ENCODE assay signal across 19 mouse cellular contexts in the genomic region with DNA sequence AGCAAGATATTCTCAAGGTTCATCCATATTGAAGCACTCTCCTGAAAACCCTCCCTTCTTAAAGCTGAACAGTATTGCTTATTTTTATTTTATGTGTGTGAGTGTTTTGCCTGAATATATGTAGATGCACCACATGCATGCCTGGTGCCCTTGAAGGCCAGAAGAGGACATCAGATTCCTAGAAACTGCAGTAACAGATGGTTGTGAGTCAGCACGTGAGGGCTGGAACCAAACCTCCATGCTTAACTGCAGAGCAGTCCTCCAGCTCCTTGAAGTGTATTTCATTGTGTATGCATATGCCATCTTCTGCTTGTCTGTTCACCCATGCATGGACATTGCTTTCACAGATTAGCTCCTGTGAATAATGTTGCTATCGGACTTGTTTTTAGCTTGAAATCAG.
A peak's percentile ranks its signal among the peaks of the same experiment; 100 is the strongest.
DNase-seq lines count a peak whose midpoint lies in the region.
"Had no signal": no experiment of that assay in that cellular context is flagged by ENCODE, and none has a peak within 500 bp of the region (broad histone marks: within the 10 kb centered on the region; RNA-seq: fewer than 3 reads in every experiment).

No protein-coding gene starts in this region.

- peak; percentile 14 for DNase-seq in heart, adult 11 months
- DNase-seq in heart, adult 9 months (ENCODE audit: low spot score in 2 of 2): no peak
- DNase-seq in thymus, postnatal 14 days: peak; percentile 23
- no peak for DNase-seq in thymus, adult 18-20 months
- peak; percentile 12 for DNase-seq in brain, adult 2 months (ENCODE audit: low read depth, low spot score)
- DNase-seq in layer of hippocampus, adult 11-12 months (ENCODE audit: low spot score): no peak
- DNase-seq: adrenal gland, adult 2 months; adrenal gland, postnatal 14 days; B cell, adult 2 months; cerebellum, adult 11-12 months; cerebellum, adult 8-10 months; cerebellum, postnatal 10 days; cerebellum, postnatal 36 days; embryo, embryonic 11 days; gastrocnemius, adult 2 months; gastrocnemius, postnatal 14 days; heart, adult 18-20 months; heart, postnatal 14 days; heart, postnatal 4 days had no signal

Comparison
In these comparisons a context has a peak if more than half of its experiments do, and no peak if none do; other contexts are left out.
1. DNase-seq: peak in heart, adult 11 months (single experiment), thymus, postnatal 14 days (single experiment) and brain, adult 2 months (single experiment); none in heart, adult 9 months (0 of 2), thymus, adult 18-20 months (0 of 2) and layer of hippocampus, adult 11-12 months (single experiment).